Mouse (Mus musculus): ENCODE results near the gene A930017K11Rik.

Gene A930017K11Rik

DNA sequence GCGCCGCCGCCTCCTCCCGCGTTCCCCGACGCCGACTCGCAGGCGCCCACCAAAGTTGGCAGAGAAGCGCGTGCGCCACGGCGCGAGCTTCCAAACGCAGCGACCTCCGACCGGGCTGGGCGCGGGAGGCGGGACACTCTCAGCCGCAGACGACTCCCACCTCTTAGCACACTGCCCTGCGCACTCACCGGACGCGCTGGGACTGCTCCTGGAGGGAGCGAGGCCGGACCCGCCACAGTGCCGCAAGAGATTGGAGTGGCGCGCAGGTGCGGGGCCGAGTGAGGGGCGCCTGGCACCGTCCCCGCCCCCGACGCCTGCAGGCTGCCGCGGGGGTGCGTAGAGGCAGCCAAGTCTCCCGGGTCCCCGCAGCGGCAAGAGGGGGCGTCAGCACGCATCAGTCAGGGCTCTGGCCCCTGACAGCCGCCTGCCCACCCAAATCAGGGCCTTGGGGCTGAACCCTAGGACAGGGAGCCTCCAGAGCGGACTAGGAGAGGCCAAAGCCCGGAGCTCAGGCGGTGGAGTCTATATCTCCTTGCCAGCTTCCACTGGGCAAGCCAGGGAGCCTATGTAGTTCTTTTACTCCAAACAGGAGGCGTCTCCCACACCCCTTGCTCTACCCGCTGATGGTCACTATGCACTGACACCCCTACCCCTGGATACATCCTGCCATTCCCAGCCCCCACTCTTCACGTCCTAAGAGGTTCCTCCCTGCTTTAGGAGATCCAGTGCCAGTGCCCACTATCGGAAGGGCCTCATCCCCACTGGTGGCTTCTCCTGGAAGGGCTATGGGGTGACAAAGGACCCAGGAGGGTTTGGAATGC lies at the start of gene A930017K11Rik:
A930017K11Rik (minus strand) TSS at position 763 of the 821 bp plus-strand sequence.
- DNase-seq (ENCODE audit: low spot score in 2 of 2), result no peak

DNA sequence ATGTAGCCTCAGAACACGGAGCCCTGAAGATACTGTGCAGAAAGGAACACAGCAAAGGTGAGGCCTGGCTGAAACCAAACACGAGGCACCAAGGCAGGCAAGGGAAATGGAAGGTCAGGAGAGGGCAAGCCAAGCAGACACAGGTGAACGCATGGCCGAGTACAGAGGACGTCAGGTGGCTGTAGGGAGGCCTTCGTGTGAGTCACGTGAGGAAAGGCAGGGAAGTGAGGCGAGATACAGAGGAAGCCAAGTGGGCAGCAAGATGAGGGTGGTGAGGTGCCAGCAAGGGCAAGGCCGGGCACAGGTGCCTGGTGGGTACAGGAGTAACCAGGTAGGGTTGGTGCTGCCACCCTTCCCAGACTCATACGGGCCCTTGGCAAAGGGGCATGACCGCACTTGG lies 46.1 kb upstream of the A930017K11Rik start:
- DNase-seq (ENCODE audit: low spot score in 2 of 2), result no peak

DNA sequence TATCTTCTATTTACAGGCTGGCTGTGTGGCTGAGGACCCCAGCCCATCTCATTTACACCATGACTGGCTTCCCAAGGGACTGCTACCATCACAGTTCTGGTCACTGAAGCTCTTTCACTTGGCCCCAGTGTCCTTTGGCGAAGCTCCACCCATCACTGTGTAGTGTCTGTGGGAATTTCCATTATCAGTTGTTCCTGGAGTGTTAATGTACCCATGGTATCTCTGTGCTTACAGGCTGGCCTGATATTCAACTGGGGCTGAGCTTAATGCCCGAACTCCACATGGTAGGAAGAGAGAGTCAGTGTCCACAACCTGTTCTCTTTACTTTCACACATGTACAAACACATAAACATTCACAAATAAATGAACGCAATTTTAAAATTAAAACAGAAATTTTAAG lies 41.1 kb upstream of the A930017K11Rik start:
- DNase-seq (ENCODE audit: low spot score in 2 of 2), result no peak

DNA sequence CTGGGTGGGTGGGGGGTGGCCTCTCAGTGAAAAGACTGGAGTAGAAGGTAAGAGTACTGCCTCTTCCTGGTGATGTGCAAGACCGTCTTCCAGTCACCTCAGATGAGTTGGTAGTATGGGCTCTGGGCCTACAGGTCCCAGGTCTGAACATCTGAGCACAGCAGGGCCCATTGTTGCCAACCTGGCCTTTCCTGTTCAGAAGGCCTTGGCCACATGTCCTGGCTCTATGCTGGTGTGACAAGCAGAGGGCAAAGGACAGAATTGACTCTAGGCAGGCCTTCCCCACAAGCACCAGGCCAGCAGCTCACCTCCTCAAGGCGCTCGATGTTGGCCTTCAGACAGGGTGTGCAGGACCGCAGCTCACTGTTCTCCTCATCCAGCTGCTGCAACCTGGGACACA lies 39.9 kb upstream of the A930017K11Rik start:
- DNase-seq (ENCODE audit: low spot score in 2 of 2), result no peak

DNA sequence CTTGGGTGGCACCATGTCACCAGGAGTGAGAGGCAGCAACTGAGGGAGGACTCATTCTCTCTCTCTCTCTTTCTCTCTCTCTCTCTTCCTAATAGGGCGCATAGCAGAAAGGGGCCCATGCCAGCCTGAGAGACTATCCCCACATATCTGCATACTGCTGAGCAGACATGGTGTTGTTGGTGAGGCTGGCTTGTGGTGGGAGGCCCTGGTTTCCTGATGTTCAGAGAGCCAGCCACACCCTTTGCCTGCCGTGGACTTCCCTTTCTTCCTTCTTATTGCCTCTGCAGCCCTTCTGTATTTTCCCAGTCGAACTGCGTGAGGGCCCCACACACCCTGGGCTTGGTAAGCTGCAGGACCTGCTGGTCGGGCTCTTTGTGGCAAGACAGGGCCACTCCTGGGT lies 38.0 kb upstream of the A930017K11Rik start:
- DNase-seq (ENCODE audit: low spot score in 2 of 2), result no peak

DNA sequence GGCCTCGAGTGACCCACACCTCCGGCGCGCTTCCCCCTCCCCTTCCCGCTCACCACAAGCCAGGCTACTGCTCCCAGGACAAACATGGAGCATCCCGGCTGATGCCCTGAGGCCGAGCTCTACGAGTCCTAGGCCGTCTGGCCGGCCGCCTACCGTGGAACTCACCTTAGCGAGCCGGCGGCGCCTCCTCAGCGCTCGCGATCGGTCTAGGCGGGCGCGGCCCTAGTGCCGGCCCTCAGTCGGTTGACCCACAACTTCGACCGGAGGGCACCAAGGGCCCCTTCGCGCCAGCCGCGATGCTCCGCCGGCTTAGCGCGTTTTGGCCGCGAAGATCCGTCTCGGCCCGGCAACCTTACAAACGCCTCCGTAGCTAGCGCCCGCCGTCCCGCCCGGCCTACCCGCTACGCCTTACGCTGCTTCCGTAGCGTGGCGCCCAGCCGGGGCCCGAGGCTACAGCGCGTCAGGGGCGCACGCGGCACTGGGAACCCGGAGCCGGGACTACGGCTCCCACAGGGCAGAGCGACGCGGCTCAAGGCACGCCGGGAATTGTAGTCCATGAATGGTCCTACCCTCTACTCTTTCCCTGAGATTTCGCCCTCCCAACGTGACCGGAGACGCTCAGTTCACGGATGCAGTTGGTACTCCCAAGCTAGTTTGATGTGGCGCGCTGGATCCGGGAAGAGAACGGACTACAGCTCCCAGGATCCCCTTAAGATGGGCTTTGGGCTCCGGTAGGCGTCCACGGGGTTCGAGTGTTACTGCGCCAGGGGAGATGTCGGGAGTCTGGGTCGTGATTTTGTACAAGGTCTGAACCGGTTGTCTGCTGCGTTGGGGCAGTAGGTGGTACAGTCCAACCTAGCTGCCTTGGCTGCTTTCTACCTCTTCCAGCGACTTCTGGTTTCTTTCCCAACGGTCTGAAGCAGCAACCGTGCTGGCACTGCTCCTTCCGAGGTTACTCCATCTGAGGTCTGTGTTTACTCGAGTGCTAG lies 33.2 kb upstream of the A930017K11Rik start, which contains the start of gene Capn15:
Capn15 (minus strand) TSS at position 491 of the 989 bp plus-strand sequence.
- DNase-seq (ENCODE audit: low spot score in 2 of 2), result peak; percentile 82 to 89

DNA sequence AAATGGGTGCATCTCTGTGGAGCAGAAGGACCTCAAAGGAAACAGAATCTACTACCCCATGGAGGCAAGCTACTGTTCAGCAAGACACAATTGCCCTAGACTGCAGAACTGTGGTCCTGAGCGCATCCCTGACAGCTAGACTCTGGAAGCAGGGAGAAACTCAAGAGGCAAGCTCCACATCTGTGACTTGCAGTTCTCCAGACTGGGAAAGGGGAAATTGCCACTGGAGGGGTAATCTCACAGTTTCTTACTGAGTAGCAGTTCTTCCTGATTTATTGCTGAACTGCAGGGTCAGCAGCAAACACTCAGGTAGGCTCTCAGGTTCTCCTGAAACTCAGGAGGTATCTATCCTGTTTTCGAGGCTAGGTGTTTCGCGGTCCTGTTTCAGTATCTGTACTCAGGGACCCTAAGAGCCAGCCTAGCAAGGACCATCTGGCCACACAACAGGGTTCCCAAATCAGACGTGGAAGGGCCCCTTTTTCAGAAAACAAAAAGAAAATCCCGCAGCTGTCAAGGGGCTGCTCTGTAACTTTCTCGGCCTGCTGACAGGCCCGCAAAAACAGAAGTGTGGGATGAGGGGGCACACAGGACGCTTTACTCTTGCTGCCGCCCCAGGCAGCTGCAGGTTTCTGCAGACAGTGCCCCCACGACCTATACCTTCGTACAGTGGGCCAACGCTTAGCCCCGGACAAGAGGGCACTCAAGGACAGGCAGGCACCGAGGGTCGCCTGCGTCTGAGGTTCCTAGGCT lies 32.4 kb upstream of the A930017K11Rik start:
- DNase-seq (ENCODE audit: low spot score in 2 of 2), result no peak

DNA sequence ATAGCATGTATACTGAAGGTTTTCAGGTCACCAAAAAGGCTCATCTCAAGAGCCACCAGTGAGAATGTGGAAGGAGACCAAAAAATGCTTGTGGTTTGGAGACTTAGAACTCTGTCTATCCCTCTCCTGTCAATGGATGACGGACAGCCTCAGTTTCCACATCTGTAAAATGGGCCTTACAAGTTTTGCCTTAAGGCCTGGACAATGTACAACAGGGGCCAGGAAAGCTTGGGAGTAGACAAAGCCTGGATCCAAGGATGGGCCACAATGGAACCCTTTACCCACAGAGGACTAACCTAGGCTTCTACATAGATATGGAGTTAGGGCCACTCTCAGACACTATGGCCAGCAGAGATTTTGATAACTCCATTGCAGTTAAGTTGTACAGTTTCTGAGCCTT lies 31.7 kb upstream of the A930017K11Rik start:
- DNase-seq (ENCODE audit: low spot score in 2 of 2), result no peak

DNA sequence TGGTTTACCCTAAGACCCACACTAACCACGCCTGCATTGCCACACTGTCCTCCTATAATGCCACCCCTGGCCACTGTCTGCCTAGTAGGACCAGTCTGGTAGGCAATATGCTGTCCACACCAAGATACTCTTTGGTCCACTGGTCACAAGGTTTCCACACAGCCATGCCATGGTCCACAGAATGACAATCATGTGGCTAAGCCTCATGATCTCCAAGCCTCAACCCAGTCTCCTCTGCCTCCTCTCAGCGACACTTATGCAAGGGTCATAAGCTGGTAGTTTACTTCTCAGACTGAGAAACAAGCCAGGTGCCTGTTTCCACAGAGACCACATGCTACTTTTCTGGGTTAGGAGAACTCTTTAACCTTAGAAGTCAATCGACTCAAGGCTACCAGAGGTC lies 30.5 kb upstream of the A930017K11Rik start:
- DNase-seq (ENCODE audit: low spot score in 2 of 2), result no peak

DNA sequence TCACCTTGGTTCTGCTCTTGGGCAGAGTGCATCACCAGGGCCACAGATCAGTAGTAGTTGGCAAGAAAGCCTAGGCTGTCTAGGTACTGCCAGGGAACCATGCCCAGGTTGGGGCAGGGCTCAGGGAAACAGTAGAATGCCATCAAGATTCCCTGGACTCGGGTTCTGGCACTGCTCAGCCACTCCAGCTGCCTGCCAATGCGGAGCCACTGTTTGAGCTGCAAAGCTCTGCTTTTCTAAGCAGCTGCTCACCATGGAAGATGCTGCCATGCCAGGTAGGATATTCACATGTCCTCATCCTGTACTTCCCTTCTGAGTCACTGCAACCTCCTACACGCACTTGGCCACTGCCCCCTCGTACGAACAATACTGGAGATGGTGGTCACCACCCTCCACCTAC lies 28.5 kb upstream of the A930017K11Rik start:
- DNase-seq (ENCODE audit: low spot score in 2 of 2), result no peak

DNA sequence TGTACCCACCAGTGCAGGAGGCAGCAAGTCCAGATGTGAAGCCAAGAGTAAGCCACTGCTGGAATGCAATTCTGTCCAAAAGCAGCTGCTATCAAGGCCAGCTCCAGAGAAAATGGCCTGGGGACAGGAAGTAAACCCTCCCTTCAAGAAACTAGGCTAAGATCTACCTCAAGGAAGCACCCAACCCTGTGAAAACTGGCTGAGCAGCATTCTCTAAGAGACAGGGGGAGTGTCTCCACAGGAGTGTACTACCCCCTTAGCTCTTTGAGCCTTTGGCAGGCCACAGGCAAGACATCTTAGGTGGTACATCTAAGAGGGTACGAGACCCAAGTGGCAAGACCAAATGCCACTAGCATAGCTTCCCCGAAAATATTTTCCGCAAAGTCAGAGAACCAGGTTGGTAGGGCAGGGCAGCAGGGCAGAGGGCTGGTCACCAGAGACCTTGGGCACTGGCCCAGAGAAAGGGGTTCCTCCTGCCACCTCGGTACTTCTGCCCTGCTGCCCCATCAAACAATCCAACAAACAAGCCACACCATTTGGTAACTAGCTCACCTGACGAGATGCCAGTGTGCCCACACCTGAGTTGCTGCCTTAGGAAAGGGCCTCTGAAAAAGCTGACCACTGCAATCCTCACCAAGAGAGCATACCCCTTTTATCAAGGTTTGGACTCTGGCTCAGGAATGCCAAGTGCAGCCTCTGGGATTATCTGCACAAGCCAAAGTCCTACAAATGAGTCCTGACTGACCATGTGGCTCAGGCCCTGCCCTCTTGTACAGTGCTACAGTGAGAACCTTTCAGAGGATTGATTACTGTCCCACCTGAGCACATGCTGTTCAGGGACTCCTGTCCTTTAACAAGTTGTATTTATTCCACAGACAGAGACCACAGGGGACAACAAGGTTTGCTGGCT lies 27.7 kb upstream of the A930017K11Rik start:
- peak in 1 of 2 experiments; percentile 32 for DNase-seq (ENCODE audit: low spot score in 2 of 2)

DNA sequence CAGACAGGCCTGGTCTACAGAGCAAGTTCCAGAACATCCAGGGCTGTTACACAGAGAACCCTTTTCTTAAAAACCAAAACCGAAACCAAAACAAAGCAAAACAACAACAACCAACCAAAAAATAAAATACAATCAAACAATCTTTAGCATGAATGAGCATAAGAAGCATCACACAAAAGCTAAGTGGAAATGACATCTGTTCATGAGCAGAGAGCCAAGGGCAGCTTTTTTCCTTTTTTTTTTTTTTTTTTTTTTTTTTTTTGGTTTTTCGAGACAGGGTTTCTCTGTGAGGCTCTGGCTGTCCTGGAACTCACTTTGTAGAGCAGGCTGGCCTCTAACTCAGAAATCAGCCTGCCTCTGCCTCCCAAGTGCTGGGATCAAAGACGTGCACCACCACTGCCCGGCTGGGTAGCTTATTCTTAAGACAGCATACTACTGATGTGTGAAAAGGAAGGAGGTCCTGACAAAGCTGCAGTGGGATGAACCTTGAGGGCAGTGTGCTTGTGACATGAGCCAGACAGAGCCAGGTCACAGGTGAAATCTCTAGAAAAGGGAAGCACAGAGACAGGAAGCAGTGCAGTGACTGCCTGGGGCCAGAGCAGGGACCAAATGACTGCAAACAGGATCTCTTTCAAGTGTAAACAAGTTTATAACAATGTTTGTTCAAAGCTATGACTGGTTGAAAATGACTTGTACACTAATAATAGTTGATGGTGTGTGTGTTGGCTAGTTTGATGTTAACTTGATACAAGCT lies 18.8 kb upstream of the A930017K11Rik start:
- DNase-seq (ENCODE audit: low spot score in 2 of 2), result no peak

DNA sequence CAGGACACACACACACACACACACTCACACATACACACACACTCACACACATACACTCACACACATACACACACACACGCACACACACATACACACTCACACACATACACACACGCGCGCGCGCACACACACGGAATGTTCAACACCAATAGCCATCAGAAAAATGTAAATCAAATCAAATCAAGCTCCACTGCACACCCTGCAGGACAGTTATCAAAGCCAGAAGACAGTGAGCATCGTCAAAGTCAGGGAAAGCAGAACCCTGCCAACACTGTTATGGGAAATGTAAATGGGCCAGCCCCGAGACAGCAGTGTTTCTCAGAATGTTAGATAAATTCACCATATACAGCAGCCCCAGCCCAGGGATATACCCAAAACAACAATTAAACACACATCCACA lies 18.1 kb upstream of the A930017K11Rik start:
- DNase-seq (ENCODE audit: low spot score in 2 of 2), result no peak

DNA sequence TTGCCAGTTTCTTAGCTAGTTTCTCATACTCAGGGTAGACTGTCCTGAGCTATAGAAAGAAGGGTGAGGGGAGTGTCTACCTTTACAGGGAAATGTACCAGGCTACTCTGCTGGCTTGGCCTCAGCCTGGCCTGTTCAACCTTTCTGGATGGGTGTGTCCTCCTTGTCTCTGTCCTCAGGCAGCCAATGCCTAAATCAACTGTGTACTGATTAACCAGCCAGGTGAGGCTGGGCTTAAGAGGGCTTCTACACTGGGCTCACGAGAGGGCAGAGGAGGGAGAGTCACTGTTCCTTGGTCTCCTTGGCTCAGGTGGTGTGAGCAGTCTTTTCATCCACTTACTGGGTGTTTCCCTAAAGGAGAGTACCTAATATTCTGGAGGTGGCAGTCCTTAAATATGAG lies 15.8 kb upstream of the A930017K11Rik start:
- no peak for DNase-seq (ENCODE audit: low spot score in 2 of 2)

DNA sequence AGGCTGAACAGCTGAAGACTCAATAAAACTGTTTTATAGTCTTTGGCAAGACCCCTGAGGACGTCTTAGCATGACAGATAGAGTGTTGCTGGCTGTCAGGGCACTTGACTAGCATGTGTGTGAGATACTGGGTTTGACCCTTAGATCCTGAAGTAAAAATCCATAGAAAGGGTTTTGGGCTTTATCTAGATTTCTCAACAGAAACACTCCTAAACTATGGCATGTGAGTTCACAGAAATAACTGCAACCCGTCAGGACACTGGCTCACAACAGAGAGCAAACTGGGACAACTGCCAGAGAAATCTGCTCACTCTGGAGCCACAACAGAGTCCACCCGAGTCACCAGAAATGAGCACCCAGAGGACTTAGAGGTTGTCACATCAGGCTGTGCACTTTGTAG lies 15.3 kb upstream of the A930017K11Rik start:
- DNase-seq (ENCODE audit: low spot score in 2 of 2), result no peak

DNA sequence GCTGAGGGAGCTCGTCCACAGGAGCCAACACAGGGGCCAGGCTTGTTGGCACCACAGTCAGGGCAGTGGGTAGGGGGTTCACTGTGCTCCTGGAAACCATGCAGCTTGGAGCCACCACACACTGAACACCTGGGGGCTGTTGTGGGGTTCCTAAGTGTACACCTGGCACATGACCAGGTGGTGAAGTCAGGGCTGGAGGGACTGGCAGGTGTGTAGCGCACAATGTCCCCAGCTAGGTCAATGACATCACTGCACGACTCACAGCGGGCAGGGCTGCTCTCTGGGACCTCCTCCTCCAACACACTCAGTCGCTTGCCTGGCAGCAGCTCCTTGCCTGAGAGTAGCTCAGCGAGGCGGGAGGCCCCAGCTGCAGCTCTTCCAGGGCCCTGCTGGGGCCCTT lies 11.9 kb upstream of the A930017K11Rik start:
- DNase-seq (ENCODE audit: low spot score in 2 of 2), result no peak

DNA sequence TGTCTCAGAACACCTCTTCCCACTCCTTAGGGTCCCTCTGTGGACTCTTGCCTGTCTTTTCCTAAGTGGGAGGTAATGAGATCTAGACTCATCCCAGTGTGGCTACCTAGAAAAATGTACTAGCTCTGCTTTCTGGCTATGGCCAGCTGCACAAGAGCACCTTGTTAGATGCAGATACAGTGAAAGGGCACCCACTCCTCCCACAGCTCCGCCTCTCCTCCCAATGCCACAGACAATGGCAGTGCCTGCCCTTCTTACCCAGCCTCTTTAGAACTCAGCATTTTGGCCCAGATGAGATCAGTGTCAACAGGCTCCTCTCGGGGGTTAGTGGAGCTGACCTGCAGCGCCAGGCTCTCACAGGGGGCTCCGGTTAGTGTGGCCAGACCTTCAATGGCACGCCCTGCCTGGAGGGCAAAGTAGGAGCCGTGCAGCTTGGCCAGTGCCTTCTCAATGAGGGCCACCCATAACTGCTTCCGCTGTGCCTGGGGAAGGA lies 10.1 kb upstream of the A930017K11Rik start:
- no peak for DNase-seq (ENCODE audit: low spot score in 2 of 2)

DNA sequence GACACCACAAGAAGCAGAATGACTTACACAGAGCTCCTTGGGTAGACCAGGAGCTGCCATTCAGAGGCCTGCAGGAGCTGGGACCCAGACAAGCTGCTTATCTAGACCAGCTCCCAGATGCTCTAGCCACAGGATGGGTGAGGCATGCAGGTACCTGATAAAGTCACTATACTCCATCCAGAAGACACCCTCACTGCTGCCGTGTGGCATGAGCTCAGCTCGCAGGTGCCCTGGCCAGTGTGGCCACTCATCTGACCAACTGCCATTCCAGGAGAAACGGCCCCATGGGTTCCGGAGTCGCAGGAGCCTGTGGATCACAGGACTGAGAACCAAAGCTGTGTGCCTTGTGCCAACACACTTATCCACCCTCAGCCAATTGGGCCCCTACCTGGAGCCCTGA lies 9.2 kb upstream of the A930017K11Rik start:
- DNase-seq (ENCODE audit: low spot score in 2 of 2), result no peak

DNA sequence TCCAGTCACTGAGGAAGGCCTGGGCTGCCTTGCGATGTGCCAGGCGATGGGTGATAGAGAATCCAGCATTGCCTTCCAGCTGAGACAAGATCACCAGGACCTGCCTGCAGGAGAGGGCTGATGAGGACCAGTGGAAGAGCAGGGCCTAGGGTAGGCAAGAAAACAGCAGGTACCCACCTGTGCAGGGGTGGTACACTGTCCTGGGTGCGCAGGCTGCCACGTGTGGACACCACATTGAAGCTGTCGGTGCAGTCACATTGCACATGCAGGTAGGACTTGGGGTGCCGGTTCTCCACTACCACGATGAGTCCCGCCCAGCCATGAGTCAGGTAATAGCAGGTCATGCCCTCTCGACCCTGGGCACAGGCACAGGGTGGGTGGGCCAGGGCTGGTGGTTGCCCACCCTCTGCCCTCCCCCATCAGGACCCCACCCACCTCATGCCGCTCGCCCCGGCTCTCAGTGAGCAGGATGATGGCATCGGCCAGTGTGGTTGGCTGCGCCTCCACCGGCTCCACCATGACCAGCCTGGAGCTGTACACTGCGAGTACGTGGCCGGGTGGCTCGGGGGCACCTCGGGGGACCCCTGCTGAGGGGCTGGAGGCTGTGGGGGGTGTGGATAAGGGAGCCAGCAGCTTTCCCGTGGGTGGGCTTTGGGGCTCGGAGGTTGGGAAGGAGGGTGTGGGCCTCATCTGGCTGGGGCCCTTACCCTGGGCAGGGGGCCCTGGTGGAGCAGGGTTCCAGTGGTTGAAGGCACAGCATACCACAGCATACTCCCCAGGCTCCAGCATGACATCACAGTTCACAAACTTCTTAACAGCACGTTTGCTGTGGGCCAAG lies 7.5 kb upstream of the A930017K11Rik start:
- no peak for DNase-seq (ENCODE audit: low spot score in 2 of 2)

All from urinary bladder, adult 18-20 months (tissue).